Mouse (Mus musculus): ENCODE results near the gene Traip. TPM values are rescaled to one million over a fixed set of nuclear protein-coding genes. Genes with fewer than 3 reads are reported as not detected.

The Traip gene
- polyA plus RNA-seq (2012; fragmentation: generic; extraction: Trizol) = 10 to 100 TPM in 1 of 2 experiments, 1 to 10 TPM in 1; 6.0 to 11.0 TPM

DNA sequence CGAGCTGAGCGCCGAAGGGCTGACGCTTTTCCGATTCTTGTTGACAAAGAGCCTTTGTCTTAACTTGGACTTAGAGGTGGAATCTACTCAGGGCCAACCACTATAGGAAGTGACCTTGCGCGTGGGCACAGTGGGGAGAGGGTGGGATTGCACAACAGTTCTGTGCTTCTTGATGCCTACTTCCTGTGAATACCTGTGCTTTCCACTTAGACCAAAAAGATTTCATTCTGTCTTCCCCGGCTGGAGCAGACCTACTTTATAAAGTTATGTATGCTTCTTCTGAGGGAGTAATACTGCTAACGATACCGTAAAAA lies at the start of gene Traip:
Gene Traip (plus strand): TSS at position 215 of the 314 bp plus-strand sequence.

DNA sequence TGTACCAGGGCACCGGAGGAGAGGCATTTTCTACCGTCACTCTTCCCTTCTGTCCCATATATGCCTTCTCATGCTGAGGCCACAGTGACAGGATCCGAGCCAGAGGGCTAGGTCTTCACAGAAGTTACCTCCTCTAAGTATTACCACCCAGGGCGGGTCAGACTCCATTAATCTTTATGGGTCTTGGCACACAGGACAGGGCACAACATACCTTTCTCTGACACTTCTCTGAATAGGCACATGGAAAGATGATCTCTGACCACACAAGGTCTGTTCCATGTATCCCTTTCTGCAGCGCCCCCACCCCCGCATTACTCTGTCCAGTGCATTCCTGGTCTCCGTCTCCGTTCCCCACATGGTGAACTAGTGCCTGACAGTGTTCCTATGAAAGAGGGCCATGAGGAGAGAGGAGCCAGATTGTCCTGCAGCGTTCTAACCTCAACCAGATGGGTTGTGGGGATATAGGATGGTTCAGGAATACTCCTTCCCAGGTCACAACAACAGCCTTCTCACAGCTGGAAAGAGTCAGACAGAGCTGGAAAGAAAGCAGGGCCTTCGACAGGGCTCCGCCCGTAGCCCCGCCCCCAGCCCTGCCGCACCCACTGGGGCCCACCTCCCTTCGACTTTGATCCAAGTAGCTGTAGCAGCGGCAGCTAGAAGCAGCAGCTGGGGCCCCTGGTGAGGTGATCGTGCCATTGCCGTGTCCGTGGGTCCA lies 43.5 kb upstream of the Traip start, which contains the start of gene Mst1r:
Gene Mst1r (plus strand): TSS at position 622 of the 715 bp plus-strand sequence.

DNA sequence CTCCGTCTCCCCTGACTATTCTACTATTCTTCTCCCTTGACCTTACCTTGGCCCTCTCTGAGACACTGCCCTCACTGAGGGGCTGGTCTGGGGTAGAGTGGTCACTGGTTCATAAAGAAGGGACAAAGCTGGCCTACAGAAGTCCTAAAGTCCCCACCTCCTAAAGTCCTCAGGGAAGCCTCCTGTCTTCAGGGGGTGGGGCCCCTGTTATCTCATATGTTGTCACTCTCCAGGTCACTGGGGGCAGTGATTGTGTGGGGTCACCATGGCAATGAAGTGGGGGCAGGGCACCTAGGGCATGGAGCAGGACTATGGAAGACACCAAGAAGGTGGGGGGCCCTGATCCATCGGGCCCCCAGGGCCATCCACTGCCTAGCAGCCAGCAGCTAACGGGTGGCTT lies 21.8 kb upstream of the Traip start, which contains the start of gene Actl11:
Gene Actl11 (plus strand): TSS at position 301 of the 400 bp plus-strand sequence.

DNA sequence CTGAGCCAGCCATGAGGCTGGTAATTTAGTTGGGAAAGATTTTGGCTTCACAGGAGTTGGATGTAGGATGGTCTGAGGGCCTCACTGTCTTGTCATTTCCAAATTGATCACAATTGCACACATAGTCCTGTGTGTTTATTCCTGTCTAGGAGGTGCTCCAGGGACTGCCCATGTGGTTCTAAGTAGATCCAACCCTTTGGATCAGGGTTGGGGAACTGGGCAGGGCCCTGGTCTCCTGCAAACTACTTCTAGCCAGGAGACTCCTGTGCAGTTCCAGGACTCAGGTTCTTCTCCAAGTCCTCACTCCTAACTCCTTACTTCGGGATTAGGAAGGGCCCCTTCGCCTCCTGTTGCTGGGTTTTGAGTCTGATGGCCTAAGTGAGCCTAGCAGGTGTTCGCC lies 14.6 kb upstream of the Traip start, which contains the start of gene Camkv:
Gene Camkv (plus strand): TSS at position 301 of the 400 bp plus-strand sequence.

DNA sequence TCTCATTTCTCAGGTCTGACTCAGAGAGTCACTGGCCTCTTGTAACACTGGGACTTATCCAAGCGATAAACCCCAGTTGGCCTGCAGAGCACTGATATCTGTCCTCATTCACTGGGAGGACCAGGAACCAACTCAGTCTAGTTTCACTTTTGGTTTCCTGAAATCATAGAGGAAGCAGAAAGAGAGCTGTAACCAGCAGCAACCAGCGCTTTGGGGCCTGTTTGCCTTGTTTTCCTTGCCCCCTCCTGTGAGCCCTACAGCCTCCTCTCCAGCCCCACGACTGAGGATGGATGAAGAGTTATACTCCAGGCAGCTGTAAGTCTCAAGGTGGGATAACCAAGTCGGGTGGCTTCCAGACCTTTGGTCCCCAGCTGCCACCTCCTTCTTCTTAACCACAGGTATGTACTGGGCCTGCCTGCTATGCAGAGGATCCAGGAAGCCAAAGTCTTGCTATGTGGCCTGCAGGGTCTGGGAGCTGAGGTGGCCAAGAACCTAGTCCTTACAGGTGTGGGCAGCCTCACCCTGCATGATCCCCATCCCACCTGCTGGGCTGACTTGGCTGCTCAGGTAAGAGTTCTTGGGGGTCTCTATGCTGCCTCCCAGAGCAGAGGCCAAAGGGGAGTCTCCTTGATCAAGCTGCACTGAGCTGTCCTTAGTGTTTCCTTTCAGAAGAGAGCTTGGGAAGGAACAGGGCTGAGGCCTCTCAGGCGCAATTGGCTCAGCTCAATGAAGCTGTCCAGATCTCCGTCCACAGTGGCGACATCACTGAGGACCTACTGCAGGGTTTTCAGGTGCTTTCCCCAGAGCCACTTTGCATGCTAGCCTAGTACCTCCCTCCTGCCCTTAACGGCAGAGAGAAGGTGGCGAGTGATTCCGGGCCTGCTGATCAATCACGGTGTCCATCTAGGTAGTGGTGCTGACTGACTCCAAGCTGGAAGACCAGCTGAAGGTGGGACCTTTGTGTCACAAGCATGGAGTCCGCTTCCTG lies 25.8 kb downstream of the Traip start, which contains the start of gene Uba7:
Gene Uba7 (plus strand): TSS at position 107 of the 988 bp plus-strand sequence.

DNA sequence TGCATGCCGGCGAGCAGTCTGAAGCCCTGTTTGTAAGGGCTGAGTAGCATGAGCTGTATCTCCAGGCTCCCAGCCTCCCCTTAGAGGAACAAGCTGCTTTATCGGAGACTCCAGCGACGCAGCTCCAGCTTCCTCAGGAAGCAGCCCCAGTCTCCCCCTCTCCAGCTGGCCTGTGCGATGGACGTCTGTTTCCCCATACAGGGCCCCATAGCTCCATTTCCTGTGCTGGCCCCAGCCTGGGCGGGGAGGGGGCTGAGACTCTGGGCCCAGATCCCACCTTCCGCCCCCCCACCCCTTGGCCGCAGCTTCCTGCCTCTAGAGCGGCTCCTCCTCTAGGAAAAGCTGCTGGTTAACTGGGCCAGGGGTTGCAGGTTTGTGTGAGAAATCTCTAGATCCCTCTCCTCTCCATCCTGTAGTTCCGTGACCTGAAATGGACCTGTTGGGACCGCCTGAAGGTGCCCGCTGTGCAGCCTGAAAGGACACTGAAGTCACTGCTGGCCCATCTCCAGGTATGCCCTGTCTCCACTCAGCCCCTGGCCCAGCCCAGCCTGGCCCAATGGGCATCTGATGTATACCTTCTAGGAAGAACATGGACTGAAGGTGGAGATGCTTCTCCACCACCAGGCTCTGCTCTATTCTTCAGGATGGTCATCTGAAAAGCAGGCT lies 32.9 kb downstream of the Traip start, which contains the start of gene Gm20661:
Gene Gm20661 (plus strand): TSS at position 378 of the 666 bp plus-strand sequence.

DNA sequence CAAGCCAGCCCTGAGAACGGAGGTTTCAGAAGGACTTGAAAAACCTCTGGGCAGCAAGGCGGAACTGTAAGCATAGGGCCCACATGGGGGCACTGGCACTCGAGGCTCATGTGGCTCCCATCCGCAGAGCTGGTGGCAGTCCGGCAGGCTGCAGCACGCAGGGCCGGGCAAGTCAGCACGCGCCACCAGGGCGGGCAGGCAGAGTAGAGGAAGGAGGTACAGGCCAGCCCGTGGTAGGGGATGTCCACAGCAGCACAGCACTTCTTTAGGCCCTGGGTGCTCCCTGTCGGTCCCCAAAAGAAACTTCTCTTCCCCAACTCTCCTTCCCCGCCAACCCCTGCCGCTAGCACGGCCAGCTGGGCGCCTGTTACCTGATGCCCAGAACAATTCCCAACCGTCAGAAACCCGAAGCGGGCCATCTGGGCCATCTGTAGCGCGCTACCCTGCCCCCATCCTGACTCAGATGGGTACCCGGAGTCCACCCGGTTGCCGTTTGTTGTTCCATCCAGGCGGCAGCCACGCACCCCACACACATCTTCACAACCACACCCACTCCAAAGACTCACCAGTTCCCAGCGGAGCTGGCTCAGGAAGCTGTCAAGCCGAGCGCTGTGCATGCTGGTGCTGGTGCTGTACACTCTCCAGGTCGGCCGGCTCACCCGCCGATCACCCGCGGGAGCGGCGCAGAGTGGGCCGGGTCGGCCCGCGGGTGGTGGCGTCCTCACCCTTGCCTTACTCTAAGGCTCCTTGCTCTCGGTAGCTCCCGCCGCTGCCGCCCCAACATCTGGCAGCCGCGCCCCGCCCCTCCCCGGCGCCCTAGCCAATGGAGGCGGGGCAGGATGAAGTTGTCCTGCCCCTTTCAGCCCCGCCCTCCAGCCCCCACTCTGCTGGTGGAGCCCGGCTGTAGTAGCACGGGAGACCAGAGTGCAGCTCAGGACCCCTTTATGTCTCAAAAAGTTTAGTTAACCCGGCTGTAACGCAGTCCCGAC lies 35.5 kb downstream of the Traip start, which contains the start of gene Inka1:
Gene Inka1 (minus strand): TSS at position 749 of the 989 bp plus-strand sequence.

DNA sequence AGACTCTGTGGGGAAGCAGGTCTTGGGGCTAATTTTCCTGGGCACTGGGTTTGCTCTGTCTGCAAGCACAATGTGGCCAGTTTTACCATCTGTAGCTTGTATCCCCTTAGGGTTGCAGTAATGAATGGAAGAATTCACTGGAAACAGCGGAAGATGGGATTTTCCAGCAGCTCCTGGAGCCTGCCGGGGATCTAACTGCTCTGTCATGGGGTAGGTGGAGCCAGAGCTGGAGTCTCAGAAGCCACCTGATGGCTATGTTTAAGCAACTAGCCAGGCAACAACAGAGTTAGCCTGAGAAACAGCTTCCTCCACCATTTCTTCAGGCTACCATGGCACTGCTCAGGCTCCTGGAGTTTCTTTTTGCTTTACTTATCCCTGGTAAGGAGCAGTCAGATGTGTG lies 42.3 kb downstream of the Traip start, which contains the start of gene Cdhr4:
Gene Cdhr4 (plus strand): TSS at position 301 of the 400 bp plus-strand sequence.

DNA sequence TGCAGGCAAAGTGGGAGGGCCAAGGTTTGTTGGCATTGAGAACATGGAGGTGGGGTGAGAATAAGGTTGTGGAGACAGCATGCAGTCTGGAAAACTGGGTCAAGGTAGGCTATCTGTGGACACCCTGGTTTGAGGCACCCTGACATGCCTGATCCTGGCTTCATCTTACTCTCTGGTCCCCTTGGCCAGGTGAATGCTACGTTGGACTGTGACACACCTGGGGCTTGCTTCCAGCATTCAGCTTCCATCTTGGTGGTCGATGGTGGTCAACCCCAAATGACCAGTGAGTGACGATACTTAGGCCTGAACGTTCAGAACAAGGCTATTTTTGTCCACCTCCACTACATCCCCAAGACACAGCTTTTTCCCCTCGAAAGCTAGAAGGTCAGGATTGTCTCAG lies 46.1 kb downstream of the Traip start, which contains the start of gene Gm20662:
Gene Gm20662 (plus strand): TSS at position 301 of the 400 bp plus-strand sequence.

DNA sequence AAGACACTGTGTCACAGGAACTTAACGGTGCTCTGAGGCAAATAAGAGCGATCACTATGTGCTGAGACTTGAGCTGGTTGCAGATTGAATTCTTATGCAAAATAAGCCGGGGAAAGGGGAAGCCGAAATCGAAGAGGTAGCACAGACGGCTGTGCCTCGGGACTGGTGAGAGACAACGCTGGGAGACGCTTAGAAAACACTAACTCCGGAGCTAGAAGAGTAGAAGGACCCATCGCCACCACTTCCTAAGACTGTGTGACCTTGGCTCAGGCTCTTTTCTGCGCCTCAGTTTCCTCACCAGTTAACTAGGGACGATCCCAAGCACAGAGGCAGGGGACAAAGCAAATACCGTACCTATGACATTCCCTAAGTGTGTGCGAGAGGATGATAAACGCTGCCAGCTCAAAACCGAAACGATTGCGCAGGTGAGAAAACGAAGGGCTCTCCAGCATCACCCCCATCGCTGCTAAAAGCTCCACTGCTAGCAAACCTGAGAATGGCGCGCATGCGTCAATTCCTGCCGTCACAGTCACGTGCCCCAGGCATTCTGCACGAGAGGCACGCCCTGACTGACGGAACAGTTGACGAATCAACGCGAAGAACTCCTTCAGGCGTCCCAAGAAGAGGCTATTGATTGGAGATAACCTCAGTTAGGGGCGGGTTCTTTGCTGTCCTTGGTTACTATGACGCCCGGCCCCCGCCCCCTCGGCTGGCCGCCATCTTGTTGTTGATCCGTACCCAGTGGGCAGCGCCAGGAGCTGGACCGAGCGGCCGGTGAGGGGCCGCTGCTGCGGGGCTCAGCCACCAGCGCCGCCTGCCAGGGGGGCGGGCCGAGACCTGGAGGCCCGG lies 52.2 kb downstream of the Traip start, which contains the start of gene Ip6k1:
Gene Ip6k1 (plus strand): TSS at position 580 of the 849 bp plus-strand sequence.

Other genes starting within 250 kb of the Traip start
- 10 to 100 TPM in 1 of 2 experiments, 1 to 10 TPM in 1; 8.5 to 52.4 TPM for gene Sema3f, start 239.7 kb upstream of the Traip start, polyA plus RNA-seq (2012; fragmentation: generic; extraction: Trizol)
- gene Rbm5, start 179.1 kb upstream of the Traip start, polyA plus RNA-seq (2012; fragmentation: generic; extraction: Trizol) = 10 to 100 TPM in 1 of 2 experiments, 1 to 10 TPM in 1; 5.9 to 52.6 TPM
- 10 to 100 TPM in 1 of 2 experiments, 1 to 10 TPM in 1; 1.3 to 11.3 TPM for gene Rbm6, start 76.9 kb upstream of the Traip start, polyA plus RNA-seq (2012; fragmentation: generic; extraction: Trizol)
- gene Mon1a, start 62.0 kb upstream of the Traip start, polyA plus RNA-seq (2012; fragmentation: generic; extraction: Trizol) = 10 to 100 TPM; 12.1 to 12.4 TPM
- gene Mst1r, start 43.3 kb upstream of the Traip start, polyA plus RNA-seq (2012; fragmentation: generic; extraction: Trizol) = under 1 TPM; 0.01 to 0.37 TPM
- not detected for gene Actl11, start 21.7 kb upstream of the Traip start, polyA plus RNA-seq (2012; fragmentation: generic; extraction: Trizol)
- gene Camkv, start 14.5 kb upstream of the Traip start, polyA plus RNA-seq (2012; fragmentation: generic; extraction: Trizol) = not detected
- gene Uba7, start 25.4 kb downstream of the Traip start, polyA plus RNA-seq (2012; fragmentation: generic; extraction: Trizol) = 10 to 100 TPM in 1 of 2 experiments, 1 to 10 TPM in 1; 1.4 to 20.0 TPM
- gene Gm20661, start 32.9 kb downstream of the Traip start, polyA plus RNA-seq (2012; fragmentation: generic; extraction: Trizol) = not detected
- gene Inka1, start 35.7 kb downstream of the Traip start, polyA plus RNA-seq (2012; fragmentation: generic; extraction: Trizol) = 10 to 100 TPM in 1 of 2 experiments, 1 to 10 TPM in 1; 5.8 to 11.8 TPM
- gene Cdhr4, start 42.4 kb downstream of the Traip start, polyA plus RNA-seq (2012; fragmentation: generic; extraction: Trizol) = under 1 TPM in 1 of 2 experiments, not detected in 1; 0.40 TPM
- under 1 TPM; 0.15 to 0.91 TPM for gene Gm20662, start 46.2 kb downstream of the Traip start, polyA plus RNA-seq (2012; fragmentation: generic; extraction: Trizol)
- 10 to 100 TPM; 20.1 to 64.7 TPM for gene Ip6k1, start 52.4 kb downstream of the Traip start, polyA plus RNA-seq (2012; fragmentation: generic; extraction: Trizol)
- gene Gmppb, start 99.1 kb downstream of the Traip start, polyA plus RNA-seq (2012; fragmentation: generic; extraction: Trizol) = 10 to 100 TPM; 14.7 to 20.6 TPM
- gene Amigo3, start 103.0 kb downstream of the Traip start, polyA plus RNA-seq (2012; fragmentation: generic; extraction: Trizol) = 1 to 10 TPM in 1 of 2 experiments, under 1 TPM in 1; 0.61 to 3.6 TPM
- gene Mst1, start 130.3 kb downstream of the Traip start, polyA plus RNA-seq (2012; fragmentation: generic; extraction: Trizol) = under 1 TPM; 0.05 to 0.18 TPM
- 10 to 100 TPM; 15.3 to 28.3 TPM for gene Rnf123, start 133.2 kb downstream of the Traip start, polyA plus RNA-seq (2012; fragmentation: generic; extraction: Trizol)
- 10 to 100 TPM; 82.7 to 98.4 TPM for gene Apeh, start 144.5 kb downstream of the Traip start, polyA plus RNA-seq (2012; fragmentation: generic; extraction: Trizol)
- under 1 TPM; 0.13 to 0.14 TPM for gene Bsn, start 240.2 kb downstream of the Traip start, polyA plus RNA-seq (2012; fragmentation: generic; extraction: Trizol)

Measured in C3H10T1/2 (cell line).